Comparison of ENCODE assay signal across 19 mouse cellular contexts in genomic region chr14:22091306-22091705, GRCm38 (mm10).
DNase-seq lines count a peak whose midpoint lies in the region; ATAC-seq lines count a peak whose summit lies in the region.
"Had no signal": no experiment of that assay in that cellular context is flagged by ENCODE, and none has a peak within 500 bp of the region (broad histone marks: within the 10 kb centered on the region; RNA-seq: fewer than 3 reads in every experiment).

No protein-coding gene starts in this region.

- no peak overlapping the region for H3K27ac ChIP-seq in kidney, embryonic 16.5 days (ENCODE audit: low read length)
- peak overlapping the region; percentile 7; the same call in 1 of the 2 replicates for H3K27ac ChIP-seq in neural tube, embryonic 15.5 days (replicated peaks)
- H3K27ac ChIP-seq: hindbrain, embryonic 13.5 days; left cerebral cortex, adult 2 months; liver, embryonic 12.5 days; macrophage had no signal

- no peak for DNase-seq in kidney, adult 9 months
- DNase-seq in embryo, embryonic 10.5 days (ENCODE audit: low spot score): peak; percentile 73
- DNase-seq in hindlimb bud, embryonic 11.5 days (ENCODE audit: extremely low spot score, low read depth, low spot score): peak; percentile 82
- no peak for DNase-seq in gastrocnemius, postnatal 10 days
- DNase-seq in layer of hippocampus, adult 8-10 months (ENCODE audit: low spot score in 2 of 2): no peak
- DNase-seq in ovary, adult 18-20 months (ENCODE audit: low spot score): no peak
- DNase-seq: adrenal gland, postnatal 25 days; cerebellum, postnatal 36 days; forebrain, postnatal 0 days; heart, adult 18-20 months; kidney, postnatal 36 days had no signal

- no peaks in the 10 kb centered on the region; the same call in 1 of the 2 replicates for H3K27me3 ChIP-seq in kidney, embryonic 16.5 days (ENCODE audit: insufficient read depth, low read length)
- H3K27me3 ChIP-seq in neural tube, embryonic 15.5 days (replicated peaks): 0 out of 2 replicates have a peak, but pooled peaks cover 6% of the 10 kb centered on the region
- H3K27me3 ChIP-seq: CH12.LX; liver, embryonic 12.5 days had no signal

- no peak overlapping the region for H3K9ac ChIP-seq in kidney, embryonic 16.5 days (replicated peaks; ENCODE audit: low read length)
- H3K9ac ChIP-seq in neural tube, embryonic 15.5 days (replicated peaks): no peak overlapping the region
- H3K9ac ChIP-seq: forebrain, postnatal 0 days; hindbrain, embryonic 13.5 days; liver, embryonic 12.5 days had no signal

- no peak overlapping the region for H3K4me3 ChIP-seq in kidney, embryonic 16.5 days (ENCODE audit: low read length)
- H3K4me3 ChIP-seq in neural tube, embryonic 15.5 days (replicated peaks): no peak overlapping the region
- H3K4me3 ChIP-seq: erythroblast, embryonic 14.5 days; hindbrain, embryonic 13.5 days; left cerebral cortex, adult 2 months; liver, embryonic 12.5 days had no signal

- no peak for ATAC-seq in kidney, embryonic 16.5 days (ENCODE audit: low FRiP score, low TSS enrichment)
- ATAC-seq in neural tube, embryonic 15.5 days (ENCODE audit: low FRiP score): no peak
- ATAC-seq: forebrain, postnatal 0 days; liver, embryonic 12.5 days had no signal

- WGBS in kidney, embryonic 16.5 days: 31% methylated on average over 4 of the region's 4 CpGs
- WGBS in neural tube, embryonic 15.5 days: 63% methylated on average over 4 of the region's 4 CpGs

- H3K36me3 ChIP-seq in kidney, embryonic 16.5 days (ENCODE audit: insufficient read depth, low read length): no peaks in the 10 kb centered on the region
- H3K36me3 ChIP-seq in neural tube, embryonic 15.5 days: no peaks in the 10 kb centered on the region
- H3K36me3 ChIP-seq: hindbrain, embryonic 13.5 days; liver, embryonic 12.5 days had no signal

- peaks cover 15% of the 10 kb centered on the region; the same call in 1 of the 2 replicates for H3K9me3 ChIP-seq in kidney, embryonic 16.5 days (ENCODE audit: low read length)
- H3K9me3 ChIP-seq in neural tube, embryonic 15.5 days (replicated peaks): no peaks in the 10 kb centered on the region
- H3K9me3 ChIP-seq: hindbrain, embryonic 13.5 days; liver, embryonic 12.5 days had no signal

- H3K4me1 ChIP-seq in kidney, embryonic 16.5 days (ENCODE audit: insufficient read depth, low read length): peaks cover 41% of the 10 kb centered on the region
- H3K4me1 ChIP-seq in neural tube, embryonic 15.5 days: peaks cover 23% of the 10 kb centered on the region
- H3K4me1 ChIP-seq: liver, embryonic 12.5 days had no signal

- 0 out of 2 replicates have a peak overlapping the region, but pooled peaks have one; percentile 5 for H3K4me2 ChIP-seq in kidney, embryonic 16.5 days (replicated peaks; ENCODE audit: low read depth, low read length)
- no peak overlapping the region for H3K4me2 ChIP-seq in neural tube, embryonic 15.5 days
- H3K4me2 ChIP-seq: hindbrain, embryonic 13.5 days; liver, embryonic 12.5 days had no signal

Comparison
In these comparisons a context has a peak if more than half of its experiments do, and no peak if none do; other contexts are left out.
1. DNase-seq: peak in embryo, embryonic 10.5 days (single experiment) and hindlimb bud, embryonic 11.5 days (single experiment); none in kidney, adult 9 months (single experiment), gastrocnemius, postnatal 10 days (single experiment), layer of hippocampus, adult 8-10 months (0 of 2) and ovary, adult 18-20 months (single experiment).